Mouse (Mus musculus) CD4-positive naive resting alpha-beta T cell, adult 76 days (primary cell): ENCODE data around the gene Mdga2. TPM values are rescaled to one million over a fixed set of nuclear protein-coding genes. Genes with fewer than 3 reads are reported as not detected.

ENCODE experiments used
- total RNA-seq: library from RNA; stranded (reverse); gene quantifications from one replicate; pipeline ENCODE4 v1.2.4, GENCODE M21; 2023

Gene Mdga2
- not detected for total RNA-seq

DNA sequence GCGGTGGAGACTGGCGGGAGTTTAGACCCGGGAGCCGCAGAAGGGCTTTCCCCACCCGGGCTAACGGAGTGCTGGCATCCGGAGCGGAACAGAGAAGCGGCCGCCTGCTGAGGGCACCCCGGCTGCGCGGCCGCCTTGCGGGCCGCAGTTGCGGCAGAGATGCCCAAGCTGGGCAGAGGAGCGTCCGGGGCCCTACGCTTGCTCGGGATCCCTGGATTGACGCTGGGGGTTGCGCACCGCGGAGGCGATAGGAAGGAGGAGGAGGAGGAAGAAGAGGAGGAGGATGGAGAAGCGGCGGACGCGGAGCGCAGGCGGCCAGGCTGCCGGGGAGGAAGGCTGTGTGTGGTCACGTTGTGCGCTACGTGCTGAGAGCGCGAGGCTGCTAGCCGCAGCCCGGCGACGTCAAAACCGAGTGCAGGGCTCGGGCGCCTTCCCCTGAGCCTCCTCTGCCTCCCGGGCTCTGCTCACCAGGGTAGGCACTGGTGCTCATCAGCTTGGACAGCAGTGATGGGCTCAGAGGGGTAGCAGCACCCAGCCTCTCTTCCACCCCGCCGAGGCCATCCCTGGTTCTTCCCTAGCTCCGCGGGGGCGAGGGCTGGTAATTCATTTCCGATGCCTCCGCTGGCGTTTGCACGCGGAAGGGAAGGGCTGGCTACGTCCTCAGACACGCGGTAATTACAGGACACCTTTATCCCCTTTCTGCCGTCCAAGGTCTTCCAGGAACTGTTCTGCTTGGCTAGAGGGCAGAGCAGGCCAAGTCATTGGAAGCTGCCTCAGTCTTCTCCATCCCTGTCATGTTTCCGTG is at the start of gene Mdga2:
Gene Mdga2 (minus strand): TSS at position 329 of the 805 bp plus-strand sequence.

